Mouse (Mus musculus) CH12.LX (cell line): ENCODE data around the gene Scn8a.

Experiments
- CTCF ChIP-seq, 2 experiments: IDR thresholded peaks in 1 of 2; conservative IDR thresholded peaks in 1 of 2; 2 replicates each; pipeline ENCODE4 v1.5.1; 2011 to 2012; ENCODE audit warnings: low read depth in 2 of 2, low read length in 2 of 2, improper control_type of control experiment in 1 of 2, inconsistent platforms in 1 of 2, mild to moderate bottlenecking in 1 of 2, moderate library complexity in 1 of 2
- ELF1 ChIP-seq: IDR thresholded peaks from 2 replicates; pipeline ENCODE4 v1.6.1; 2014; ENCODE audit warnings: low read depth, mild to moderate bottlenecking, inconsistent platforms, low read length, improper control_type of control experiment
- MAX ChIP-seq: IDR thresholded peaks from 2 replicates; pipeline ENCODE4 v1.6.1; 2011; ENCODE audit warnings: low read length, improper control_type of control experiment
- MAZ ChIP-seq: IDR thresholded peaks from 2 replicates; pipeline ENCODE4 v1.6.1; 2012; ENCODE audit warnings: low read depth, mild to moderate bottlenecking, inconsistent platforms, low read length, improper control_type of control experiment, moderate library complexity
- POLR2A ChIP-seq: IDR thresholded peaks from 2 replicates; pipeline ENCODE4 v1.6.1; 2011; ENCODE audit warnings: low read depth, mild to moderate bottlenecking, improper control_type of control experiment, low read length
- RAD21 ChIP-seq: IDR thresholded peaks from 2 replicates; pipeline ENCODE4 v1.6.1; 2011; ENCODE audit warnings: low read depth, mild to moderate bottlenecking, low read length, improper control_type of control experiment, moderate library complexity
- TCF12 ChIP-seq: IDR thresholded peaks from 2 replicates; pipeline ENCODE4 v1.6.1; 2014; ENCODE audit warnings: low read depth, mild to moderate bottlenecking, inconsistent platforms, low read length, improper control_type of control experiment
- ZC3H11A ChIP-seq: IDR thresholded peaks from 2 replicates; pipeline ENCODE4 v1.6.1; 2012; ENCODE audit warnings: low read depth, mild to moderate bottlenecking, inconsistent platforms, low read length, improper control_type of control experiment

DNA sequence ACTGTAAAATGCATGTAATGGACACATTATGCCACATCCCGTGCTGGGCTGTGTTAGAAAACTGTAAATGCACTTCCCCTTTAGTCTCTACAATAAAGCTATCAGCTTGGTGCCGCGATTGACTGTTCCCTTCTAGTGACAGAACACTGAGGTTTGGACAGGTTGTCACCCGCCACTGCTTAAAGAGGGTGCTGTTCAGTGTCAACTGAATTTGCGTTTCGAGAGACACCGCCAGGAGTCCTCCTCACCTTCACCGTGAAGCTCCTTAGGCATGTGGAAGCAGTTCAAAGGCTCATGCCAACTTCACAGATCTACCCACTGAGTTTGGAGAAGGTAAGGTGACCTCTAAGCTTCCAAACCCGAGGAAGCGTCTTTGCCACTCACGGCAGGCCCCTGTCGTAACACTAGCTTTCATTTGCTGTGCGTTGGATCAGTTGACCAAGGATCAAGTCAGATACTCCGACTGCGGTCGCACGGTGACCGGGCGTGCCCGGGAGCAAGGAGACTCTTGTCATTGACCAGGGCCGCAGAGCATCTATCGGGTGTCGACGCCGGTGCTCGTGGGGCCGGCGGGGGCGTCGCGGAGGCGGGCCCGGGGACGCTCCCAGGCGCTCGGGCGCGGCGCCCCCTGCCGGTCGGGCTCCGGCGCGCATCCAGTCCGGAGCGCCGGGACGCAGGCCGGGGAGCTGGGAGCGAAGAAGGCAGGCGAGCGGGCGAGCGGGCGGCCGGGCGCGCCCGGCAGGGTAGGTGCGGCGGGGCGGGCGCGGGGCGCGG, 530 bp downstream of the Scn8a start:
- TF ChIP-seq TCF12 (no peak), ELF1 (no peak), CTCF (conservative IDR thresholded peaks at IDR 0.05 in 1 of 2, IDR thresholded peaks at IDR 0.05 in 1 of 2; ENCODE audit: low read depth in 2 of 2, low read length in 2 of 2) (no peak), ZC3H11A (no peak), MAZ (no peak), RAD21 (no peak), POLR2A (no peak), MAX (no peak)
